Mouse (Mus musculus) kidney, embryonic 14.5 days (tissue): ENCODE measurements around the gene Mbtps2. TPM values are rescaled to one million over a fixed set of nuclear protein-coding genes. Genes with fewer than 3 reads are reported as not detected.
A peak's percentile ranks its signal among the peaks of the same experiment; 100 is the strongest.

Source experiments
- ATAC-seq: fragments of 200-750 bp; cut with Nextera tagmentation; 2 replicates; pipeline ENCODE4 v1.8.0; 2017; ENCODE audit warnings: moderate number of reproducible peaks, mild to moderate bottlenecking, moderate TSS enrichment, moderate library complexity; ENCODE audit not compliant: low FRiP score, low TSS enrichment
- H3K27ac ChIP-seq: fragments of 300-500 bp; sonication (generic); 2 replicates; pipeline ENCODE4 v1.5.1; 2014; ENCODE audit warnings: low read depth, mild to moderate bottlenecking, low read length, moderate library complexity, mixed read lengths
- H3K27me3 ChIP-seq: fragments of 300-500 bp; sonication (generic); 2 replicates; pipeline ENCODE4 v1.6.1; 2014; ENCODE audit warnings: mild to moderate bottlenecking, low read length; ENCODE audit not compliant: control insufficient read depth, insufficient read depth
- H3K36me3 ChIP-seq: fragments of 300-500 bp; sonication (generic); 2 replicates; pipeline ENCODE4 v1.6.1; 2014; ENCODE audit warnings: low read length, mixed read lengths; ENCODE audit not compliant: control insufficient read depth, insufficient read depth
- H3K4me1 ChIP-seq: fragments of 300-500 bp; sonication (generic); 2 replicates; pipeline ENCODE4 v1.6.1; 2014; ENCODE audit warnings: low read length, mixed read lengths; ENCODE audit not compliant: control insufficient read depth, insufficient read depth
- H3K4me2 ChIP-seq: fragments of 300-500 bp; sonication (generic); replicated peaks from 2 replicates; pipeline ENCODE4 v1.6.1; 2014; ENCODE audit warnings: low read depth, mild to moderate bottlenecking, low read length
- H3K4me3 ChIP-seq: fragments of 300-500 bp; sonication (generic); 2 replicates; pipeline ENCODE4 v1.5.1; 2014; ENCODE audit warnings: mild to moderate bottlenecking, low read length
- H3K9ac ChIP-seq: fragments of 300-500 bp; sonication (generic); 2 replicates; pipeline ENCODE4 v1.6.1; 2014; ENCODE audit warnings: low read depth, mild to moderate bottlenecking, low read length, moderate library complexity
- H3K9me3 ChIP-seq: fragments of 300-500 bp; sonication (generic); 2 replicates; pipeline ENCODE4 v1.6.1; 2016; ENCODE audit warnings: low read length; ENCODE audit not compliant: control insufficient read depth
- WGBS: fragments of 180-500 bp; shearing (Covaris S2); extraction: QIAGEN DNeasy Blood & Tissue Kit; methylation state at CpG from one replicate; pipeline ENCODE4 v1.1.7; 2014; 5-methylcytosine and 5-hydroxymethylcytosine counted together
- polyA plus RNA-seq: library from polyadenylated mRNA; unstranded; fragments of >200 nt; fragmentation: Nextera tagmentation; extraction: Ambion mirVana; gene quantifications from 2 replicates; pipeline ENCODE4 v1.2.1, GENCODE M21; 2014

Mbtps2 gene
- polyA plus RNA-seq, 1 experiment from 2014 or later, result 28.5 TPM

- H3K4me3 ChIP-seq, result no peak within 1 kb of the TSS
- no peaks in the 10 kb centered on the region for H3K9me3 ChIP-seq
- H3K36me3 ChIP-seq, result peaks cover 8% of the 10 kb centered on the region; the same call in 1 of the 2 replicates
- no peak within 1 kb of the TSS for H3K4me2 ChIP-seq
- ATAC-seq, result no peak
- H3K4me1 ChIP-seq, result no peaks in the 10 kb centered on the region
- no peaks in the 10 kb centered on the region for H3K27me3 ChIP-seq
- H3K27ac ChIP-seq, result no peak within 1 kb of the TSS
- H3K9ac ChIP-seq, result no peak within 1 kb of the TSS
- 81% methylated on average over 26 of the region's 26 CpGs for WGBS
Observed at GRCm38 (mm10) chrX:157568840-157569239, 29.7 kb downstream of the Mbtps2 start, which contains the start of gene Yy2. Yy2 (minus strand) TSS chrX:157568985.

- no peak for ATAC-seq
- Histone ChIP-seq H3K4me3 (no peak overlapping the region), H3K9me3 (no peaks in the 10 kb centered on the region), H3K27ac (no peak overlapping the region), H3K4me1 (no peaks in the 10 kb centered on the region), H3K4me2 (no peak overlapping the region), H3K9ac (no peak overlapping the region), H3K36me3 (peaks cover 8% of the 10 kb centered on the region; the same call in 1 of the 2 replicates), H3K27me3 (no peaks in the 10 kb centered on the region)
- WGBS, result 76% methylated on average over 10 of the region's 10 CpGs
Observed at GRCm38 (mm10) chrX:157563794-157564193, 34.7 kb downstream of the Mbtps2 start.

GRCm38 (mm10) chrX:157547082-157547481, 51.4 kb downstream of the Mbtps2 start:
- no peaks in the 10 kb centered on the region for H3K27me3 ChIP-seq
- H3K9me3 ChIP-seq, result no peaks in the 10 kb centered on the region
- ATAC-seq, result 0 out of 2 replicates have a peak, but pooled peaks have one; percentile 35
- no peaks in the 10 kb centered on the region; the same call in 1 of the 2 replicates for H3K36me3 ChIP-seq
- H3K4me2 ChIP-seq, result no peak overlapping the region
- no peak overlapping the region for H3K27ac ChIP-seq
- no peaks in the 10 kb centered on the region for H3K4me1 ChIP-seq
- H3K9ac ChIP-seq, result no peak overlapping the region
- 41% methylated on average over 3 of the region's 3 CpGs for WGBS
- no peak overlapping the region for H3K4me3 ChIP-seq

- H3K27ac ChIP-seq, result no peak overlapping the region
- ATAC-seq, result no peak
- no peaks in the 10 kb centered on the region for H3K36me3 ChIP-seq
- H3K4me2 ChIP-seq, result no peak overlapping the region
- H3K27me3 ChIP-seq, result no peaks in the 10 kb centered on the region
- no peak overlapping the region for H3K9ac ChIP-seq
- no peaks in the 10 kb centered on the region for H3K9me3 ChIP-seq
- 69% methylated on average over 5 of the region's 5 CpGs for WGBS
- no peaks in the 10 kb centered on the region for H3K4me1 ChIP-seq
- no peak overlapping the region for H3K4me3 ChIP-seq
Observed at GRCm38 (mm10) chrX:157506400-157506799, 92.1 kb downstream of the Mbtps2 start.

GRCm38 (mm10) chrX:157504506-157504905, 94.0 kb downstream of the Mbtps2 start:
- Histone ChIP-seq H3K4me2 (no peak overlapping the region), H3K4me3 (no peak overlapping the region), H3K27me3 (no peaks in the 10 kb centered on the region), H3K4me1 (no peaks in the 10 kb centered on the region), H3K36me3 (no peaks in the 10 kb centered on the region), H3K9me3 (no peaks in the 10 kb centered on the region), H3K9ac (no peak overlapping the region), H3K27ac (no peak overlapping the region)
- WGBS, result 70% methylated on average over 1 of the region's 1 CpGs
- ATAC-seq, result no peak

GRCm38 (mm10) chrX:157501871-157502270, 96.6 kb downstream of the Mbtps2 start:
- Histone ChIP-seq H3K9ac (no peak overlapping the region), H3K4me1 (no peaks in the 10 kb centered on the region), H3K27me3 (no peaks in the 10 kb centered on the region), H3K27ac (no peak overlapping the region), H3K4me2 (no peak overlapping the region), H3K4me3 (no peak overlapping the region), H3K9me3 (no peaks in the 10 kb centered on the region), H3K36me3 (no peaks in the 10 kb centered on the region)
- WGBS, result 76% methylated on average over 2 of the region's 2 CpGs
- no peak for ATAC-seq

GRCm38 (mm10) chrX:157500004-157500403, 98.5 kb downstream of the Mbtps2 start:
- Histone ChIP-seq H3K27ac (no peak overlapping the region), H3K4me3 (no peak overlapping the region), H3K36me3 (no peaks in the 10 kb centered on the region), H3K9ac (no peak overlapping the region), H3K27me3 (no peaks in the 10 kb centered on the region), H3K4me1 (no peaks in the 10 kb centered on the region), H3K4me2 (no peak overlapping the region), H3K9me3 (no peaks in the 10 kb centered on the region)
- WGBS, result 85% methylated on average over 8 of the region's 8 CpGs
- ATAC-seq, result no peak

- Histone ChIP-seq H3K27ac (no peak overlapping the region), H3K36me3 (no peaks in the 10 kb centered on the region), H3K4me3 (no peak overlapping the region), H3K4me2 (no peak overlapping the region), H3K9me3 (no peaks in the 10 kb centered on the region), H3K27me3 (no peaks in the 10 kb centered on the region), H3K4me1 (no peaks in the 10 kb centered on the region), H3K9ac (no peak overlapping the region)
- 96% methylated on average over 4 of the region's 4 CpGs for WGBS
- no peak for ATAC-seq
Observed at GRCm38 (mm10) chrX:157493159-157493558, 105.4 kb downstream of the Mbtps2 start.

- Histone ChIP-seq H3K4me2 (peak within 1 kb of the TSS; percentile 48), H3K27ac (peak within 1 kb of the TSS; percentile 47; the same call in 1 of the 2 replicates), H3K4me1 (no peaks in the 10 kb centered on the region), H3K36me3 (no peaks in the 10 kb centered on the region), H3K9ac (peak within 1 kb of the TSS; percentile 77), H3K27me3 (no peaks in the 10 kb centered on the region), H3K4me3 (peak within 1 kb of the TSS; percentile 69), H3K9me3 (no peaks in the 10 kb centered on the region)
- WGBS, result 24% methylated on average over 45 of the region's 45 CpGs
- peak; percentile 92 for ATAC-seq
Observed at GRCm38 (mm10) chrX:157491944-157492726, 106.4 kb downstream of the Mbtps2 start, which contains the start of gene Sms. Sms (minus strand) TSS chrX:157492287.
